Mouse (Mus musculus): ENCODE data around the gene Cyp4f13.
A peak's percentile ranks its signal among the peaks of the same experiment; 100 is the strongest.

The Cyp4f13 gene

GRCm38 (mm10) chr17:32947215-32947914, at the start of gene Cyp4f13:
Gene Cyp4f13 (minus strand): TSS chr17:32947402.
- DNase-seq (ENCODE audit: low spot score), result peak; percentile 96

GRCm38 (mm10) chr17:32992699-32993474, 45.7 kb upstream of the Cyp4f13 start, which contains the start of gene Zfp952:
Gene Zfp952 (plus strand): TSS chr17:32993129.
- DNase-seq (ENCODE audit: low spot score), result peak; percentile 92

GRCm38 (mm10) chr17:32991965-32992698, 44.9 kb upstream of the Cyp4f13 start:
- DNase-seq (ENCODE audit: low spot score), result peak; percentile 20

- no peak for DNase-seq (ENCODE audit: low spot score)
These were observed 39.1 kb upstream of the Cyp4f13 start for GRCm38 (mm10) chr17:32986301-32986700.

- no peak for DNase-seq (ENCODE audit: low spot score)
These were observed 34.2 kb upstream of the Cyp4f13 start for GRCm38 (mm10) chr17:32981361-32981760.

- DNase-seq (ENCODE audit: low spot score), result peak; percentile 96
These were observed 18.6 kb upstream of the Cyp4f13 start, which contains the start of gene Zfp472 for GRCm38 (mm10) chr17:32965623-32966290. Gene Zfp472 (plus strand): TSS chr17:32965814.

GRCm38 (mm10) chr17:32965253-32965622, 18.0 kb upstream of the Cyp4f13 start:
- DNase-seq (ENCODE audit: low spot score), result no peak

GRCm38 (mm10) chr17:32951441-32951840, 4.2 kb upstream of the Cyp4f13 start:
- no peak for DNase-seq (ENCODE audit: low spot score)

DNA sequence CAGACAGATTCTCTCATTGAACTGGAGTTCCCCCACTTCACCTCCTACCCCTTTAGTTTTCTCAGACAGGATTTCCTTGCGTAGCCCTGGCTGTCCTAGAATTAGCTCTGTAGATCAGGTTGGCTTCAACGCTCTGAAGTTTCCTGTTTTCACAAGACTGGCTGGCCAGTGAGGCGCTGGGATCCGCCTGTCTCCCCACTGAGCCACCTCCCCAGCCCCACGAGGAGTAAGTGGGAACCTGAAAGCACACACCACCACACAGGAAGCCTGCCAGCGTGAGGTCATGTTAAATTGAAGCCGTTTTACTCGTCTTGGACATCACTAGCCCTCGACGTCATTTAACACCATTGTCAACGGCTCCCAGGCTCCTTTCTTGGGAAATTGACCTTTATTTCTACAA, 3.8 kb upstream of the Cyp4f13 start:
- DNase-seq (ENCODE audit: low spot score), result no peak

GRCm38 (mm10) chr17:32950136-32950535, 2.9 kb upstream of the Cyp4f13 start:
- DNase-seq (ENCODE audit: low spot score), result no peak

GRCm38 (mm10) chr17:32946716-32947115, 486 bp downstream of the Cyp4f13 start:
- peak; percentile 18 for DNase-seq (ENCODE audit: low spot score)

- peak; percentile 13 for DNase-seq (ENCODE audit: low spot score)
These were observed 2.7 kb downstream of the Cyp4f13 start for GRCm38 (mm10) chr17:32944402-32945035.

GRCm38 (mm10) chr17:32943661-32944060, 3.5 kb downstream of the Cyp4f13 start:
- DNase-seq (ENCODE audit: low spot score), result no peak

DNA sequence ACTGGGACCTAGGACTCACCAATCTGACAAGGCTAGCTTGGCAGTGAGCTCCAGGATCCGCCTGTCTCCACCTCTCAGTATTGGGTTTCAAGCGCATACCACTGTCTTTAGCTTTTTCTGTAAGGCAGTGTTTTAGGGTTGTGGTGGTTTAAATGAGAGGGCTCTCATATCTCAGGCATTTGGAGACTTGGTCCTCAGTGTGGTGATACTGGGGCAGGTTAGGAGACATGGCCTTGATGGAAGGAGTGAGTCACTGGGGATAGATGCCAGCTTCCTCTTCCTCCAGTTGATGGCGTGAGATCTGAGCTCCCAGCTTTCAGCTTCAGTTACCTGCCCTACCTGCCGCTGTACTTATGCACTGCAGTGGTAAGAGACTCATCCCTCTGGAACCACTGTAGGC, 7.4 kb downstream of the Cyp4f13 start:
- DNase-seq (ENCODE audit: low spot score), result no peak

- no peak for DNase-seq (ENCODE audit: low spot score)
These were observed 19.4 kb downstream of the Cyp4f13 start for GRCm38 (mm10) chr17:32927803-32928202.

DNA sequence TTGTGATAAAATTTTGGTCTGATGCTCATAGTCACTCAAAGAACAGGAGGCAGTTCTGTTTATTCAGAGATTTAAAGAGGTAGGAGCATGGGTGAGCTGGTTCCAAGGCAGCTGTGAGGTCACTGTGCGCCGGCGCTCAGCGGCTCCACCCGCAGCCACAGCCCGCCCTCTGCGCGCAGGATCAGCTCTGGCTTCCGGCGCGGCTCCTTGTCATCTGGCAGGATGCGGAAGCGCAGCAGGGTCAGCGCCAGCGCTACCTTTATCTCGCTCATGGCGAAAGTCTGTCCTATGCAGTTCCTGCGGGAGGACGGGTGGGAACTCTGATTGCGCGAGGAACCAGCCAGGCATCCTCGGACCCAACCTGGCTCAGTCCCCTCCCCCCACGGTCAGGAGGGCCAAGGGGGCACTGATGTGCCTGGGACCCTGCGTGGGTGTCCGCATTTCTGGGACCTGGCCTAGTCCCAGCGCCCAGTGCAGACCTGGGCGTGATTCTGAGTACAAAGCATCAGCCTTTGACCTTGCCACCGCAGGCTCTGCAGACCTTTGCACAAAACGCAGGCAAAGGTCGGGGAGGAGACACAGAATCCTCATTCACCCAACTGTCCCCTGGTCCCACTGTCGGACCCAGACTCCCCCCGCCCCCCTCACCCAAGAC, 22.4 kb downstream of the Cyp4f13 start:
- DNase-seq (ENCODE audit: low spot score), result peak; percentile 60

DNA sequence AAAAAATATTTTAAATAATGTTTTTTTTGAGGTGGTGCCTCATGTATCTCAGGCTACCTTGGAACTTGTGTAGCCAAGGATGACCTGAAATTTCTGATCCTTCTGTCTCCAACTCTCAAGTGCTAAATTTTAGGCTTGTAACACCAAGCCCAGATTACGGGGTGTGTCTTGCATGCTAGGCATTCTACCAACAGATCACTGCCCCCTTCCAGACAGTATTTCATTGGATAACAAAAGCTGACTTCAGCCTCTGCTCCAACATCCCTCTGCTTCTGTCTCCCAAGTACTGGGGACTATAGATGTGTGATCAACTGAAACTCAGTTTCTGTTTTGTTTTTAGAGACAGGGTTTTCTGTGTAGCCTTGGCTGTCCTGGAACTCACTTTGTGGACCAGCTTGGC, 23.5 kb downstream of the Cyp4f13 start:
- DNase-seq (ENCODE audit: low spot score), result no peak

DNA sequence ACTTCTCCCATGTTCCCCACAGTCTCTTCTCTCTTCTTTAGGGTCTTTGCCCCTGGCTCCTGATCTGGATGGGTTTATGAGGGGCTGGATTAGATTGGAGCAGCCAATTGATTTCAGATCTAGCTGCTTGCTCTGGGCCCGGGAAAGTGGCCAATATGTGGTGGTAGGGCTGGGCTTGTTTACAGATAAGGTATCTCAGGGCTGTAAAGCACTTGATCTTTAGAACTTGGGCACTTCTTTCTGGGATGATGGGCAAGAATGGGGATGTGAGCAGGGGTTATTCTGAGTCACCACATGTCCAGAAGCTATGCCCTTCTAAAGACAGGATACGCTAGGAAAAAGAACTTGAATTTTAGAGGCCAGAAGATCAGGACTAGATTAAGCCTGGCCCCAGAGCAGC, 28.1 kb downstream of the Cyp4f13 start:
- DNase-seq (ENCODE audit: low spot score), result no peak

DNA sequence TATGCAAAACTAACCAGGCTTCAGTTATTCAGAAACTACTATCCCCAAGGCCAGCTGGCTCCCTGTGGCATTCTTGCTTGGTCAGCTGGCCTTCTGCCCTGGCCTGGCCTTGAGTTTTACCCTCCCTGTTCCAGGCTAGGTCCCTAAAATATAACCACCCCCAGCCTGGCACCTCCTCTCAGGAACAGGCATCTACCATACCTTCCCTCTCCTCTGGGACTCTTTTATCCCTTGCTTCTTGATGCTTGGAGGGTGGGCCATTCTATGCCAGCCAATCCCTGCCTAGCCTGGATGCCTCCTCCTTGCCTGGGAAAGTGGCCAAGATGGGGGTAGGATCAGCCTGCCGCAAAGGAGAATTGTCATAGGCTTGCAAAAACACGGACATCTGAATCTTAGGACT, 30.1 kb downstream of the Cyp4f13 start, which contains the start of gene Cyp4f14:
Gene Cyp4f14, minus strand, starts transcription at position 212 of the 400 bp plus-strand sequence.
- DNase-seq (ENCODE audit: low spot score), result peak; percentile 30

GRCm38 (mm10) chr17:32916075-32916474, 31.1 kb downstream of the Cyp4f13 start:
- DNase-seq (ENCODE audit: low spot score), result no peak

GRCm38 (mm10) chr17:32906172-32906571, 41.0 kb downstream of the Cyp4f13 start:
- DNase-seq (ENCODE audit: low spot score), result no peak
